Mouse (Mus musculus): ENCODE data around the gene 2410131K14Rik. TPM values are rescaled to one million over a fixed set of nuclear protein-coding genes. Genes with fewer than 3 reads are reported as not detected.

2410131K14Rik gene
- polyA plus RNA-seq, 3 experiments from 2014 or later: 2.7 to 3.7 (median 3.1) TPM

- ATAC-seq: no peak
These were observed 16.2 kb downstream of the 2410131K14Rik start for GRCm38 (mm10) chr5:118261181-118261580.

GRCm38 (mm10) chr5:118262418-118262817, 17.4 kb downstream of the 2410131K14Rik start:
- no peak for ATAC-seq

GRCm38 (mm10) chr5:118264279-118264678, 19.3 kb downstream of the 2410131K14Rik start:
- ATAC-seq: no peak

- ATAC-seq: no peak
These were observed 20.3 kb downstream of the 2410131K14Rik start for GRCm38 (mm10) chr5:118265366-118265765.

GRCm38 (mm10) chr5:118266309-118266708, 21.3 kb downstream of the 2410131K14Rik start:
- ATAC-seq: no peak

- ATAC-seq: peak; percentile 82
These were observed 24.0 kb downstream of the 2410131K14Rik start for GRCm38 (mm10) chr5:118268987-118269386.

GRCm38 (mm10) chr5:118271449-118272110, 26.6 kb downstream of the 2410131K14Rik start:
- no peak for ATAC-seq

- ATAC-seq: no peak
These were observed 28.4 kb downstream of the 2410131K14Rik start for GRCm38 (mm10) chr5:118273446-118273845.

- ATAC-seq: no peak
These were observed 29.5 kb downstream of the 2410131K14Rik start for GRCm38 (mm10) chr5:118274546-118274945.

- no peak for ATAC-seq
These were observed 31.3 kb downstream of the 2410131K14Rik start for GRCm38 (mm10) chr5:118276281-118276680.

- no peak for ATAC-seq
These were observed 31.7 kb downstream of the 2410131K14Rik start for GRCm38 (mm10) chr5:118276711-118277110.

GRCm38 (mm10) chr5:118277741-118278495, 32.9 kb downstream of the 2410131K14Rik start:
- no peak for ATAC-seq

- ATAC-seq: no peak
These were observed 46.4 kb downstream of the 2410131K14Rik start for GRCm38 (mm10) chr5:118291453-118291852.

- no peak for ATAC-seq
These were observed 47.4 kb downstream of the 2410131K14Rik start for GRCm38 (mm10) chr5:118292476-118292875.

- ATAC-seq: no peak
These were observed 49.2 kb downstream of the 2410131K14Rik start for GRCm38 (mm10) chr5:118294086-118294864.

- no peak for ATAC-seq
These were observed 49.8 kb downstream of the 2410131K14Rik start for GRCm38 (mm10) chr5:118294865-118295258.

- no peak for ATAC-seq
These were observed 52.3 kb downstream of the 2410131K14Rik start for GRCm38 (mm10) chr5:118297338-118297746.

GRCm38 (mm10) chr5:118299720-118300400, 54.8 kb downstream of the 2410131K14Rik start:
- no peak for ATAC-seq

- ATAC-seq: no peak
These were observed 57.6 kb downstream of the 2410131K14Rik start for GRCm38 (mm10) chr5:118302466-118303155.

GRCm38 (mm10) chr5:118304970-118305618, 60.1 kb downstream of the 2410131K14Rik start:
- ATAC-seq: no peak

- no peak for ATAC-seq
These were observed 65.4 kb downstream of the 2410131K14Rik start for GRCm38 (mm10) chr5:118310389-118310788.

Data from inflammation-experienced regulatory T-cells, adult 6 months (primary cell).